Mouse (Mus musculus) liver, embryonic 11.5 days (tissue): ENCODE results near the gene Tcam1. TPM values are rescaled to one million over a fixed set of nuclear protein-coding genes. Genes with fewer than 3 reads are reported as not detected.

Experiments
- ATAC-seq: fragments of 200-750 bp; cut with Nextera tagmentation; replicated peaks from 2 replicates; pipeline ENCODE4 v1.8.0; 2017; ENCODE audit warnings: moderate number of reproducible peaks, mild to moderate bottlenecking, moderate TSS enrichment, moderate library complexity; ENCODE audit not compliant: low FRiP score
- DNase-seq: peaks from one replicate; pipeline ENCODE4 v3.0.0-alpha.2; 2017; ENCODE audit warnings: low spot score
- H3K27ac ChIP-seq: fragments of 300-500 bp; sonication (generic); 2 replicates; pipeline ENCODE4 v1.5.1; 2014; ENCODE audit warnings: mild to moderate bottlenecking, low read depth, low read length, control low read depth
- H3K27me3 ChIP-seq: fragments of 300-500 bp; sonication (generic); replicated peaks from 2 replicates; pipeline ENCODE4 v1.6.1; 2014; ENCODE audit warnings: low read length, mixed read lengths; ENCODE audit not compliant: control insufficient read depth, insufficient read depth
- H3K36me3 ChIP-seq: fragments of 300-500 bp; sonication (generic); 2 replicates; pipeline ENCODE4 v1.6.1; 2014; ENCODE audit warnings: mild to moderate bottlenecking, low read length, moderate library complexity, mixed read lengths; ENCODE audit not compliant: control insufficient read depth, insufficient read depth
- H3K4me1 ChIP-seq: fragments of 300-500 bp; sonication (generic); replicated peaks from 2 replicates; pipeline ENCODE4 v1.6.1; 2014; ENCODE audit warnings: low read length, mixed read lengths; ENCODE audit not compliant: control insufficient read depth, insufficient read depth
- H3K4me2 ChIP-seq: fragments of 300-500 bp; sonication (generic); 2 replicates; pipeline ENCODE4 v1.6.1; 2014; ENCODE audit warnings: mild to moderate bottlenecking, control low read depth, moderate library complexity
- H3K4me3 ChIP-seq: fragments of 300-500 bp; sonication (generic); 2 replicates; pipeline ENCODE4 v1.5.1; 2014; ENCODE audit warnings: low read depth, low read length, control low read depth
- H3K9ac ChIP-seq: fragments of 300-500 bp; sonication (generic); 2 replicates; pipeline ENCODE4 v1.6.1; 2014; ENCODE audit warnings: low read depth, low read length, control low read depth
- H3K9me3 ChIP-seq: fragments of 300-500 bp; sonication (generic); 2 replicates; pipeline ENCODE4 v1.6.1; 2016; ENCODE audit warnings: low read length, inconsistent platforms, mixed read lengths; ENCODE audit not compliant: control insufficient read depth
- WGBS: fragments of 180-500 bp; shearing (Covaris S2); extraction: QIAGEN DNeasy Blood & Tissue Kit; methylation state at CpG from one replicate; pipeline ENCODE4 v1.1.7; 2014; 5-methylcytosine and 5-hydroxymethylcytosine counted together
- polyA plus RNA-seq: library from polyadenylated mRNA; unstranded; fragments of >200 nt; fragmentation: Nextera tagmentation; extraction: Ambion mirVana; gene quantifications from 2 replicates; pipeline ENCODE4 v1.2.1, GENCODE M21; 2014

The Tcam1 gene
- polyA plus RNA-seq, 1 experiment from 2014 or later, result 1.2 TPM

GRCm38 (mm10) chr11:106316416-106316815 lies 39.9 kb downstream of the Tcam1 start:
- Histone ChIP-seq H3K27me3 (no peaks in the 10 kb centered on the region), H3K4me1 (0 out of 2 replicates have a peak, but pooled peaks cover 5% of the 10 kb centered on the region), H3K36me3 (no peaks in the 10 kb centered on the region), H3K9ac (no peak overlapping the region), H3K4me3 (no peak overlapping the region), H3K27ac (no peak overlapping the region), H3K4me2 (no peak overlapping the region), H3K9me3 (no peaks in the 10 kb centered on the region)
- no peak for DNase-seq
- no peak for ATAC-seq
- WGBS, result 70% methylated on average over 1 of the region's 1 CpGs

- Histone ChIP-seq H3K9ac (no peak overlapping the region), H3K9me3 (no peaks in the 10 kb centered on the region), H3K27ac (no peak overlapping the region), H3K27me3 (no peaks in the 10 kb centered on the region), H3K4me1 (0 out of 2 replicates have a peak, but pooled peaks cover 5% of the 10 kb centered on the region), H3K4me3 (no peak overlapping the region), H3K36me3 (no peaks in the 10 kb centered on the region), H3K4me2 (no peak overlapping the region)
- no peak for DNase-seq
- WGBS, result 75% methylated on average over 7 of the region's 7 CpGs
- no peak for ATAC-seq
Measured at GRCm38 (mm10) chr11:106317801-106318200, 41.3 kb downstream of the Tcam1 start.

GRCm38 (mm10) chr11:106318406-106319366 lies 42.2 kb downstream of the Tcam1 start:
- Histone ChIP-seq H3K4me1 (0 out of 2 replicates have a peak, but pooled peaks cover 3% of the 10 kb centered on the region), H3K9ac (no peak overlapping the region), H3K4me3 (no peak overlapping the region), H3K4me2 (no peak overlapping the region; the same call in 1 of the 2 replicates), H3K27me3 (no peaks in the 10 kb centered on the region), H3K27ac (no peak overlapping the region), H3K9me3 (no peaks in the 10 kb centered on the region), H3K36me3 (no peaks in the 10 kb centered on the region)
- 58% methylated on average over 21 of the region's 21 CpGs for WGBS
- DNase-seq (no peak), ATAC-seq (no peak)

- no peak for DNase-seq
- Histone ChIP-seq H3K27ac (no peak overlapping the region), H3K9ac (no peak overlapping the region), H3K4me1 (peaks cover 5% of the 10 kb centered on the region; the same call in 1 of the 2 replicates), H3K36me3 (no peaks in the 10 kb centered on the region), H3K9me3 (no peaks in the 10 kb centered on the region), H3K27me3 (no peaks in the 10 kb centered on the region; the same call in 1 of the 2 replicates), H3K4me2 (no peak overlapping the region), H3K4me3 (no peak overlapping the region)
- 74% methylated on average over 5 of the region's 5 CpGs for WGBS
- ATAC-seq, result no peak
Measured at GRCm38 (mm10) chr11:106324858-106325257, 48.4 kb downstream of the Tcam1 start.

GRCm38 (mm10) chr11:106325566-106326206 lies 49.2 kb downstream of the Tcam1 start:
- H3K4me3 ChIP-seq, result no peak overlapping the region
- no peak overlapping the region for H3K27ac ChIP-seq
- H3K4me2 ChIP-seq, result no peak overlapping the region
- no peak overlapping the region for H3K9ac ChIP-seq
- H3K4me1 ChIP-seq, result peaks cover 5% of the 10 kb centered on the region; the same call in 1 of the 2 replicates
- ATAC-seq (no peak), DNase-seq (no peak)
- no peaks in the 10 kb centered on the region for H3K9me3 ChIP-seq
- no peaks in the 10 kb centered on the region; the same call in 1 of the 2 replicates for H3K27me3 ChIP-seq
- WGBS, result 56% methylated on average over 8 of the region's 8 CpGs
- H3K36me3 ChIP-seq, result no peaks in the 10 kb centered on the region

GRCm38 (mm10) chr11:106326475-106326874 lies 50.0 kb downstream of the Tcam1 start:
- no peak for DNase-seq
- no peaks in the 10 kb centered on the region for H3K36me3 ChIP-seq
- no peak overlapping the region for H3K9ac ChIP-seq
- peaks cover 5% of the 10 kb centered on the region; the same call in 1 of the 2 replicates for H3K4me1 ChIP-seq
- H3K27ac ChIP-seq, result no peak overlapping the region
- no peaks in the 10 kb centered on the region; the same call in 1 of the 2 replicates for H3K27me3 ChIP-seq
- ATAC-seq, result no peak
- WGBS, result 56% methylated on average over 8 of the region's 8 CpGs
- H3K9me3 ChIP-seq, result no peaks in the 10 kb centered on the region
- no peak overlapping the region for H3K4me2 ChIP-seq
- no peak overlapping the region for H3K4me3 ChIP-seq

DNA sequence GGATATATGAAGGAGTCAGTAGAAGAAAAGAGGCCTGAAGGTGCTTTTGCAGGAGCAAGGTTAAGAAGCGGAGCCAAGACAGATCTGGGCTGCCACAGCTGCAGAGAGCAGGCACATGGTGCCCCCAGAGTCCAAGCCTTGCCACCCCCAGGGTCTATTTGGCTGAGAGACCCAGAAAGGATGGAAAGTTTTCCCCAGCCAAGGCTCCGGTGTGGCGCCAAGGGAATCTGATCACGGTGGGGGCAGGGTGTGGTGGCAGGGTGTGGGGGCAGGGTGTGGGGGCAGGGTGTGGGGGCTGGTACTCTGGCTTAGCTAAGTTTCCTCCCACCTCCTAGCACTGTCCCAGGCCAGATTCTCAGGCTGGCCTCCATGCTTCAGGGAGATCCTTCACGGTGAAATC lies 52.0 kb downstream of the Tcam1 start:
- Histone ChIP-seq H3K9ac (no peak overlapping the region), H3K9me3 (no peaks in the 10 kb centered on the region), H3K4me1 (peaks cover 5% of the 10 kb centered on the region; the same call in 1 of the 2 replicates), H3K36me3 (no peaks in the 10 kb centered on the region), H3K27ac (no peak overlapping the region), H3K27me3 (no peaks in the 10 kb centered on the region; the same call in 1 of the 2 replicates), H3K4me2 (no peak overlapping the region), H3K4me3 (no peak overlapping the region)
- ATAC-seq (no peak), DNase-seq (no peak)
- 39% methylated on average over 5 of the region's 5 CpGs for WGBS

DNA sequence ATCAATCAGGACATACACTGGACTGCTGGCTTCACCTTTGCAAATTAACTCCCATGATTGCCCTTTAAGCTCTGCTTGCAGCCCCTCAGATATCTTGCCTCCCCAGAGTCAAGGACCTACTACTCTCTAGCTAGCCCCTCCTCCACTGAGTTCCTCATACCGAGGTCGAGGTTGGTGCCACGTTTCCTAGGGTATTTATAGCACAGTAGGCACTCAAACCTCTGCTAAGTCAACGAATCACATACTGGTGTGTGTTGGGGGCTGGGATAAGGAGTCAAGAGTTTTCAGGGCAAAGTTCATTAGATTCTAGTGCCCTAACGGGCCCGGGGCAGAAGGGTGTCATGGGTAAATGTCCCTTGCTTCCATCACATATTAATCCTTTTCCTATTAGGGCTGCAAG lies 52.7 kb downstream of the Tcam1 start:
- no peak overlapping the region for H3K9ac ChIP-seq
- ATAC-seq, result no peak
- H3K4me3 ChIP-seq, result no peak overlapping the region
- no peaks in the 10 kb centered on the region for H3K9me3 ChIP-seq
- no peak for DNase-seq
- no peaks in the 10 kb centered on the region for H3K36me3 ChIP-seq
- no peak overlapping the region for H3K4me2 ChIP-seq
- peaks cover 5% of the 10 kb centered on the region; the same call in 1 of the 2 replicates for H3K4me1 ChIP-seq
- H3K27me3 ChIP-seq, result no peaks in the 10 kb centered on the region; the same call in 1 of the 2 replicates
- WGBS, result 24% methylated on average over 6 of the region's 6 CpGs
- no peak overlapping the region for H3K27ac ChIP-seq
